Mouse (Mus musculus) forebrain, embryonic 16.5 days (tissue): ENCODE data around the gene Olfr1382. TPM values are rescaled to one million over a fixed set of nuclear protein-coding genes. Genes with fewer than 3 reads are reported as not detected.
"Not testable (repeated sequence)": the region's sequence is repeated elsewhere in the genome, so short reads cannot be mapped to it uniquely, and the experiment has no call there.

Experiments
- ATAC-seq: fragments of 200-750 bp; cut with Nextera tagmentation; 2 replicates; pipeline ENCODE4 v1.8.0; 2017; ENCODE audit warnings: mild to moderate bottlenecking, moderate library complexity
- H3K27ac ChIP-seq: fragments of 300-500 bp; sonication (generic); 2 replicates; pipeline ENCODE4 v1.5.1; 2014; ENCODE audit warnings: low read length, control low read depth
- H3K27me3 ChIP-seq: fragments of 300-500 bp; sonication (generic); replicated peaks from 2 replicates; pipeline ENCODE4 v1.6.1; 2014; ENCODE audit warnings: low read length; ENCODE audit not compliant: control insufficient read depth, insufficient read depth
- H3K36me3 ChIP-seq: fragments of 300-500 bp; sonication (generic); 2 replicates; pipeline ENCODE4 v1.6.1; 2014; ENCODE audit not compliant: control insufficient read depth, insufficient read depth
- H3K4me1 ChIP-seq: fragments of 300-500 bp; sonication (generic); replicated peaks from 2 replicates; pipeline ENCODE4 v1.6.1; 2014; ENCODE audit warnings: low read length; ENCODE audit not compliant: control insufficient read depth, insufficient read depth
- H3K4me2 ChIP-seq: fragments of 300-500 bp; sonication (generic); 2 replicates; pipeline ENCODE4 v1.6.1; 2014; ENCODE audit warnings: mild to moderate bottlenecking, low read length, control low read depth
- H3K4me3 ChIP-seq: fragments of 300-500 bp; sonication (generic); replicated peaks from 2 replicates; pipeline ENCODE4 v1.5.1; 2014; ENCODE audit warnings: mild to moderate bottlenecking, low read length, control low read depth
- H3K9ac ChIP-seq: fragments of 300-500 bp; sonication (generic); replicated peaks from 2 replicates; pipeline ENCODE4 v1.6.1; 2014; ENCODE audit warnings: low read depth, low read length, control low read depth
- H3K9me3 ChIP-seq: fragments of 300-500 bp; sonication (generic); 2 replicates; pipeline ENCODE4 v1.6.1; 2016; ENCODE audit warnings: low read length; ENCODE audit not compliant: control insufficient read depth
- WGBS: fragments of 180-500 bp; shearing (Covaris S2); extraction: QIAGEN DNeasy Blood & Tissue Kit; methylation state at CpG from one replicate; pipeline ENCODE4 v1.1.7; 2014; 5-methylcytosine and 5-hydroxymethylcytosine counted together
- polyA plus RNA-seq: library from polyadenylated mRNA; unstranded; fragments of >200 nt; fragmentation: Nextera tagmentation; extraction: Ambion mirVana; gene quantifications from 2 replicates; pipeline ENCODE4 v1.2.1, GENCODE M21; 2015

Olfr1382 gene
- polyA plus RNA-seq, 1 experiment from 2014 or later = not detected

GRCm38 (mm10) chr11:49575054-49575453 lies 47.0 kb downstream of the Olfr1382 start:
- not testable (repeated sequence) for H3K4me3 ChIP-seq, H3K4me1 ChIP-seq, H3K9ac ChIP-seq, ATAC-seq, H3K36me3 ChIP-seq, H3K9me3 ChIP-seq, H3K27me3 ChIP-seq, H3K4me2 ChIP-seq, H3K27ac ChIP-seq
- 43% methylated on average over 2 of the region's 2 CpGs for WGBS

GRCm38 (mm10) chr11:49580452-49580851 lies 52.4 kb downstream of the Olfr1382 start:
- not testable (repeated sequence) for H3K4me1 ChIP-seq, H3K27ac ChIP-seq, H3K4me2 ChIP-seq, H3K27me3 ChIP-seq, H3K9me3 ChIP-seq, H3K36me3 ChIP-seq, H3K9ac ChIP-seq, H3K4me3 ChIP-seq, ATAC-seq
- WGBS = 89% methylated on average over 8 of the region's 8 CpGs

Other genes starting within 250 kb of the Olfr1382 start
- not detected in 2 replicates for gene Olfr1393, start 249.9 kb upstream of the Olfr1382 start, polyA plus RNA-seq
- not detected in 2 replicates for gene Olfr1392, start 243.0 kb upstream of the Olfr1382 start, polyA plus RNA-seq
- gene Olfr10, start 223.5 kb upstream of the Olfr1382 start, polyA plus RNA-seq = not detected in 2 replicates
- gene Olfr1391, start 205.5 kb upstream of the Olfr1382 start, polyA plus RNA-seq = not detected in 2 replicates
- gene Olfr1390, start 193.1 kb upstream of the Olfr1382 start, polyA plus RNA-seq = not detected in 2 replicates
- not detected in 2 replicates for gene Olfr1389, start 105.2 kb upstream of the Olfr1382 start, polyA plus RNA-seq
- not detected in 2 replicates for gene Olfr1388, start 91.6 kb upstream of the Olfr1382 start, polyA plus RNA-seq
- not detected in 2 replicates for gene Olfr1387, start 72.9 kb upstream of the Olfr1382 start, polyA plus RNA-seq
- not detected in 2 replicates for gene Olfr1386, start 63.2 kb upstream of the Olfr1382 start, polyA plus RNA-seq
- not detected in 2 replicates for gene Olfr1385, start 39.2 kb upstream of the Olfr1382 start, polyA plus RNA-seq
- gene Olfr1384, start 21.5 kb upstream of the Olfr1382 start, polyA plus RNA-seq = not detected in 2 replicates
- gene Olfr1383, start 8.6 kb upstream of the Olfr1382 start, polyA plus RNA-seq = not detected in 2 replicates
- not detected in 2 replicates for gene Olfr1381, start 15.2 kb downstream of the Olfr1382 start, polyA plus RNA-seq
- gene Olfr1380, start 28.6 kb downstream of the Olfr1382 start, polyA plus RNA-seq = not detected in 2 replicates
- 1.4 and 1.7 TPM in 2 replicates for gene Flt4, start 81.0 kb downstream of the Olfr1382 start, polyA plus RNA-seq
- not detected in 2 replicates for gene Scgb3a1, start 135.4 kb downstream of the Olfr1382 start, polyA plus RNA-seq
- gene Cnot6, start 184.5 kb downstream of the Olfr1382 start, polyA plus RNA-seq = 55.1 and 68.1 TPM in 2 replicates